17 mouse cellular contexts compared by ENCODE assay signal in genomic region chr4:109273586-109274240, GRCm38 (mm10). TPM values are rescaled to one million over a fixed set of nuclear protein-coding genes. Genes with fewer than 3 reads are reported as not detected.
DNase-seq lines count a peak whose midpoint lies in the region; ATAC-seq and TF ChIP-seq lines count a peak whose summit lies in the region.
"Had no signal": no experiment of that assay in that cellular context is flagged by ENCODE, and none has a peak within 500 bp of the region (broad histone marks: within the 10 kb centered on the region; RNA-seq: fewer than 3 reads in every experiment).

No protein-coding gene starts in this region.

- no peaks in the 10 kb centered on the region for H3K36me3 ChIP-seq in heart, adult 2 months (ENCODE audit: control insufficient read depth, insufficient read depth, low read length)
- H3K36me3 ChIP-seq: embryonic facial prominence, embryonic 15.5 days; hindbrain, embryonic 10.5 days; intestine, embryonic 15.5 days had no signal

- H3K4me3 ChIP-seq in heart, adult 2 months, result no peak overlapping the region
- H3K4me3 ChIP-seq: embryonic facial prominence, embryonic 15.5 days; hindbrain, embryonic 10.5 days; intestine, embryonic 15.5 days; myocyte had no signal

- no peaks in the 10 kb centered on the region; the same call in 1 of the 2 replicates for H3K4me1 ChIP-seq in heart, adult 2 months (ENCODE audit: control insufficient read depth, insufficient read depth, low read length)
- H3K4me1 ChIP-seq: embryonic facial prominence, embryonic 15.5 days; hindbrain, embryonic 10.5 days; intestine, embryonic 15.5 days had no signal

- DNase-seq in heart, adult 2 months, result peak in 1 of 2 experiments; percentile 27
- no peak for DNase-seq in heart, postnatal 25 days (ENCODE audit: low spot score)
- DNase-seq in CD4-positive helper T cell, adult 2 months (ENCODE audit: low read depth, low spot score), result peak; percentile 37
- peak; percentile 15 for DNase-seq in fibroblast of lung, adult 2 months (ENCODE audit: low read depth)
- DNase-seq in retina, postnatal 1 day, result no peak
- no peak for DNase-seq in urinary bladder, adult 2 months (ENCODE audit: low spot score)
- DNase-seq: cerebellum, adult 18-20 months; gastrocnemius, postnatal 10 days; lung, embryonic 14.5 days had no signal

- no peak overlapping the region for H3K9ac ChIP-seq in heart, adult 2 months (ENCODE audit: low read depth, low read length)
- H3K9ac ChIP-seq: embryonic facial prominence, embryonic 15.5 days; intestine, embryonic 15.5 days; lung, embryonic 14.5 days had no signal

- peak overlapping the region; percentile 40 for H3K27ac ChIP-seq in heart, adult 2 months
- H3K27ac ChIP-seq: embryonic facial prominence, embryonic 15.5 days; hindbrain, embryonic 10.5 days; intestine, embryonic 15.5 days had no signal

- no peaks in the 10 kb centered on the region for H3K27me3 ChIP-seq in heart, adult 2 months (ENCODE audit: control insufficient read depth, insufficient read depth, low read length)
- H3K27me3 ChIP-seq: CH12.LX; embryonic facial prominence, embryonic 15.5 days; intestine, embryonic 15.5 days had no signal

- TF ChIP-seq EP300 in heart, adult 2 months (IDR thresholded peaks at IDR 0.05; ENCODE audit: insufficient read depth, low read depth, low read length), result no peak

- H3K79me2 ChIP-seq in heart, adult 2 months (replicated peaks; ENCODE audit: control insufficient read depth, insufficient read depth, low read length), result no peaks in the 10 kb centered on the region

- WGBS in heart, adult 2 months, result 66% methylated on average over 2 of the region's 2 CpGs

- peak; percentile 89 for ATAC-seq in CD4-positive, CD25-positive, alpha-beta regulatory T cell, adult 4 months
- ATAC-seq: forebrain, embryonic 14.5 days; intestine, embryonic 15.5 days had no signal

- TF ChIP-seq CTCF in heart, adult 2 months (IDR thresholded peaks at IDR 0.05), result no peak

- intact Hi-C loops in heart, adult 2 months (cut with DNase I), result no loop called here
- intact Hi-C loops in heart, postnatal 25 days (cut with DNase I), result no loop called here

- no peak for TF ChIP-seq POLR2A in heart, adult 2 months (IDR thresholded peaks at IDR 0.05; ENCODE audit: insufficient read depth, low read depth, low read length)

RNA-seq across cellular contexts. Expression of gene Eps15, which starts 6.4 kb away (rescaled TPM):
- total RNA-seq in heart, adult 2 months (2021), result 10 to 100 TPM; 43.1 to 46.8 TPM
- polyA plus RNA-seq in heart, adult 2 months (2012; rRNA removed), result 9.9 and 19.3 TPM in 2 replicates
- total RNA-seq in heart, postnatal 25 days (2021), result 10 to 100 TPM; 42.6 to 47.6 TPM
- 10 to 100 TPM; 77.7 to 82.2 TPM for polyA plus RNA-seq in CD4-positive, CD25-positive, alpha-beta regulatory T cell, adult 4 months (2017; shearing (Covaris generic))
- 39.7 and 41.2 TPM in 2 replicates for polyA plus RNA-seq in urinary bladder, adult 2 months (2012; rRNA removed)

RNA-seq across cellular contexts. Expression of gene Calr4, which starts 39.4 kb away (rescaled TPM):
- not detected for total RNA-seq in heart, adult 2 months (2021)
- 0.15 TPM in 1 of 2 replicates, not detected in the other for polyA plus RNA-seq in heart, adult 2 months (2012; rRNA removed)
- total RNA-seq in heart, postnatal 25 days (2021), result under 1 TPM in 1 of 2 experiments, not detected in 1; 0.59 TPM
- not detected for polyA plus RNA-seq in CD4-positive, CD25-positive, alpha-beta regulatory T cell, adult 4 months (2017; shearing (Covaris generic))
- 0.04 and 0.18 TPM in 2 replicates for polyA plus RNA-seq in urinary bladder, adult 2 months (2012; rRNA removed)
- total RNA-seq: CH12.LX; gastrocnemius, postnatal 10 days; liver, adult 2 months had no signal
- polyA plus RNA-seq: hindbrain, embryonic 10.5 days; liver, adult 2 months; lung, embryonic 14.5 days had no signal

Comparison
In these comparisons a context has a peak if more than half of its experiments do, and no peak if none do; other contexts are left out.
1. DNase-seq: peak in CD4-positive helper T cell, adult 2 months (single experiment) and fibroblast of lung, adult 2 months (single experiment); none in heart, postnatal 25 days (single experiment), retina, postnatal 1 day (single experiment) and urinary bladder, adult 2 months (single experiment).